Comparison of ENCODE assay signal across 12 mouse cellular contexts in the genomic region with DNA sequence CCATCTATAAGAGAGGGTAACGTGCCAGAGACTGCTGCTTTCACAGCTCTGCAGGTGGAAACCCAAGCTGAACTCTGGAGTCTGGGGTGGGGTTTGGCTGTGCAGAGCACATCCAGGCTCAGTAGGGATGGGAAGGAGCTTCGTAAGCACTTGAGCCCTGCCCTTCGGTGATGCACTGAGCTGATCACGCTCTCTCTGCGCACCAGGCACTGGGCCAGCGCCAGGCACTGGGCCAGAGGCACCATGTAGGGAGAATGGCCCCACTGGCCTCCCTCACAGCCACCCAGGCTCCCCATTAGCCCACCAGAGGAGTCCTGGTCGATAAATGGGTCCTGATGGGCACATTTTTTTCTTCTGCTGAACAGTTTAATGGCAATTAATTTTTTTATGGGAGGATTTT. TPM values are rescaled to one million over a fixed set of nuclear protein-coding genes. Genes with fewer than 3 reads are reported as not detected.
DNase-seq lines count a peak whose midpoint lies in the region; ATAC-seq lines count a peak whose summit lies in the region.
"Had no signal": no experiment of that assay in that cellular context is flagged by ENCODE, and none has a peak within 500 bp of the region (broad histone marks: within the 10 kb centered on the region; RNA-seq: fewer than 3 reads in every experiment).

No protein-coding gene starts in this region.

- H3K27ac ChIP-seq in embryonic facial prominence, embryonic 14.5 days (replicated peaks; ENCODE audit: low read depth, low read length), result no peak overlapping the region
- H3K27ac ChIP-seq in embryonic facial prominence, embryonic 10.5 days (replicated peaks), result no peak overlapping the region
- no peak overlapping the region for H3K27ac ChIP-seq in kidney, embryonic 16.5 days (ENCODE audit: low read length)
- H3K27ac ChIP-seq: stomach, postnatal 0 days had no signal

- DNase-seq in embryonic facial prominence, embryonic 14.5 days (ENCODE audit: low spot score), result no peak
- no peak for DNase-seq in embryonic facial prominence, embryonic 10.5 days (ENCODE audit: low spot score)
- peak; percentile 24 for DNase-seq in kidney, postnatal 14 days
- DNase-seq in urinary bladder, postnatal 14 days (ENCODE audit: low spot score), result peak; percentile 33
- no peak for DNase-seq in urinary bladder, postnatal 36 days (ENCODE audit: low spot score in 2 of 2)
- no peak for DNase-seq in adipocyte (ENCODE audit: low spot score)
- DNase-seq: kidney, adult 2 months had no signal

- 59% methylated on average over 7 of the region's 7 CpGs for WGBS in embryonic facial prominence, embryonic 14.5 days
- 75% methylated on average over 7 of the region's 7 CpGs for WGBS in embryonic facial prominence, embryonic 10.5 days
- WGBS in kidney, embryonic 16.5 days, result 68% methylated on average over 7 of the region's 7 CpGs

- H3K4me2 ChIP-seq in embryonic facial prominence, embryonic 14.5 days (ENCODE audit: low read depth, low read length), result no peak overlapping the region
- no peak overlapping the region for H3K4me2 ChIP-seq in kidney, embryonic 16.5 days (replicated peaks; ENCODE audit: low read depth, low read length)

- no peaks in the 10 kb centered on the region for H3K27me3 ChIP-seq in embryonic facial prominence, embryonic 14.5 days (replicated peaks; ENCODE audit: control insufficient read depth, insufficient read depth, low read length)
- H3K27me3 ChIP-seq in embryonic facial prominence, embryonic 10.5 days (replicated peaks; ENCODE audit: low read depth, poor library complexity, severe bottlenecking), result no peaks in the 10 kb centered on the region
- no peaks in the 10 kb centered on the region for H3K27me3 ChIP-seq in kidney, embryonic 16.5 days (ENCODE audit: insufficient read depth, low read length)

- H3K9me3 ChIP-seq in embryonic facial prominence, embryonic 14.5 days (ENCODE audit: control insufficient read depth, low read length), result no peaks in the 10 kb centered on the region
- H3K9me3 ChIP-seq in embryonic facial prominence, embryonic 10.5 days, result no peaks in the 10 kb centered on the region
- no peaks in the 10 kb centered on the region for H3K9me3 ChIP-seq in kidney, embryonic 16.5 days (ENCODE audit: low read length)
- H3K9me3 ChIP-seq: megakaryocyte, embryonic 14.5 days had no signal

- H3K4me3 ChIP-seq in embryonic facial prominence, embryonic 14.5 days (ENCODE audit: low read depth, low read length), result no peak overlapping the region
- H3K4me3 ChIP-seq in embryonic facial prominence, embryonic 10.5 days, result no peak overlapping the region
- H3K4me3 ChIP-seq in kidney, embryonic 16.5 days (ENCODE audit: low read length), result no peak overlapping the region
- H3K4me3 ChIP-seq: megakaryocyte, embryonic 14.5 days had no signal

- ATAC-seq in embryonic facial prominence, embryonic 14.5 days (ENCODE audit: low read depth), result 0 out of 2 replicates have a peak, but pooled peaks have one; percentile 33
- no peak for ATAC-seq in kidney, embryonic 16.5 days (ENCODE audit: low FRiP score, low TSS enrichment)
- ATAC-seq in erythroblast, adult 5-6 weeks (replicated peaks; ENCODE audit: low FRiP score, poor library complexity, severe bottlenecking), result no peak
- ATAC-seq: CD4-positive, CD25-positive, alpha-beta regulatory T cell, adult 4 months had no signal

- H3K9ac ChIP-seq in embryonic facial prominence, embryonic 14.5 days (ENCODE audit: low read depth, low read length), result no peak overlapping the region
- H3K9ac ChIP-seq in kidney, embryonic 16.5 days (replicated peaks; ENCODE audit: low read length), result no peak overlapping the region

- H3K4me1 ChIP-seq in embryonic facial prominence, embryonic 14.5 days (ENCODE audit: control insufficient read depth, insufficient read depth, low read length), result no peaks in the 10 kb centered on the region
- peaks cover 8% of the 10 kb centered on the region for H3K4me1 ChIP-seq in embryonic facial prominence, embryonic 10.5 days
- no peaks in the 10 kb centered on the region for H3K4me1 ChIP-seq in kidney, embryonic 16.5 days (ENCODE audit: insufficient read depth, low read length)

- H3K36me3 ChIP-seq in embryonic facial prominence, embryonic 14.5 days (ENCODE audit: control insufficient read depth, insufficient read depth, low read length), result no peaks in the 10 kb centered on the region
- H3K36me3 ChIP-seq in embryonic facial prominence, embryonic 10.5 days (replicated peaks), result no peaks in the 10 kb centered on the region
- H3K36me3 ChIP-seq in kidney, embryonic 16.5 days (ENCODE audit: insufficient read depth, low read length), result no peaks in the 10 kb centered on the region

RNA-seq across cellular contexts. Expression of gene Ccdc187, which starts 8.6 kb away (rescaled TPM):
- polyA plus RNA-seq in embryonic facial prominence, embryonic 14.5 days (2014; fragmentation: Nextera tagmentation; extraction: Ambion mirVana), result 0.17 and 0.28 TPM in 2 replicates
- polyA plus RNA-seq in embryonic facial prominence, embryonic 10.5 days (2016; fragmentation: Nextera tagmentation; extraction: Ambion mirVana), result 0.03 and 0.04 TPM in 2 replicates
- polyA plus RNA-seq in kidney, embryonic 16.5 days (2015; fragmentation: Nextera tagmentation; extraction: Ambion mirVana), result 0.02 and 0.03 TPM in 2 replicates
- total RNA-seq in erythroblast, adult 5-6 weeks (2015; ENCODE audit: low replicate concordance), result not detected in 2 replicates
- not detected in 2 replicates for total RNA-seq in erythroblast, adult 5-6 weeks (2017; ENCODE audit: low replicate concordance)
- polyA plus RNA-seq: CD4-positive, CD25-positive, alpha-beta regulatory T cell, adult 4 months had no signal

RNA-seq across cellular contexts. Expression of gene Gpsm1, which starts 29.5 kb away (rescaled TPM):
- polyA plus RNA-seq in embryonic facial prominence, embryonic 14.5 days (2014; fragmentation: Nextera tagmentation; extraction: Ambion mirVana), result 29.3 and 33.8 TPM in 2 replicates
- 96.7 and 97.2 TPM in 2 replicates for polyA plus RNA-seq in embryonic facial prominence, embryonic 10.5 days (2016; fragmentation: Nextera tagmentation; extraction: Ambion mirVana)
- 41.9 and 44.1 TPM in 2 replicates for polyA plus RNA-seq in kidney, embryonic 16.5 days (2015; fragmentation: Nextera tagmentation; extraction: Ambion mirVana)
- total RNA-seq in erythroblast, adult 5-6 weeks (2015; ENCODE audit: low replicate concordance), result 0.77 and 1.5 TPM in 2 replicates
- 1.7 and 2.0 TPM in 2 replicates for total RNA-seq in erythroblast, adult 5-6 weeks (2017; ENCODE audit: low replicate concordance)

RNA-seq across cellular contexts. Expression of gene Qsox2, which starts 48.5 kb away (rescaled TPM):
- polyA plus RNA-seq in embryonic facial prominence, embryonic 14.5 days (2014; fragmentation: Nextera tagmentation; extraction: Ambion mirVana), result 17.2 and 18.4 TPM in 2 replicates
- polyA plus RNA-seq in embryonic facial prominence, embryonic 10.5 days (2016; fragmentation: Nextera tagmentation; extraction: Ambion mirVana), result 15.7 and 18.1 TPM in 2 replicates
- polyA plus RNA-seq in kidney, embryonic 16.5 days (2015; fragmentation: Nextera tagmentation; extraction: Ambion mirVana), result 18.4 and 20.7 TPM in 2 replicates
- 1.7 and 2.1 TPM in 2 replicates for total RNA-seq in erythroblast, adult 5-6 weeks (2015; ENCODE audit: low replicate concordance)
- 0.60 and 1.7 TPM in 2 replicates for total RNA-seq in erythroblast, adult 5-6 weeks (2017; ENCODE audit: low replicate concordance)

Comparison
In these comparisons a context has a peak if more than half of its experiments do, and no peak if none do; other contexts are left out.
1. DNase-seq: peak in kidney, postnatal 14 days (single experiment) and urinary bladder, postnatal 14 days (single experiment); none in embryonic facial prominence, embryonic 14.5 days (single experiment), embryonic facial prominence, embryonic 10.5 days (single experiment), urinary bladder, postnatal 36 days (0 of 2) and adipocyte (single experiment).